Mouse (Mus musculus): ENCODE data around the gene Fbh1.
A peak's percentile ranks its signal among the peaks of the same experiment; 100 is the strongest.

Fbh1 gene

GRCm38 (mm10) chr2:11714535-11714934, 62.8 kb downstream of the Fbh1 start:
- DNase-seq, result no peak

- DNase-seq, result no peak
Observed at GRCm38 (mm10) chr2:11713021-11713420, 64.4 kb downstream of the Fbh1 start.

- no peak for DNase-seq
Observed at GRCm38 (mm10) chr2:11712483-11712990, 64.8 kb downstream of the Fbh1 start.

GRCm38 (mm10) chr2:11710101-11710500, 67.3 kb downstream of the Fbh1 start:
- DNase-seq, result peak in 1 of 2 experiments; percentile 14

- DNase-seq, result no peak
Observed at GRCm38 (mm10) chr2:11708538-11708937, 68.8 kb downstream of the Fbh1 start.

- no peak for DNase-seq
Observed at GRCm38 (mm10) chr2:11706746-11707065, 70.7 kb downstream of the Fbh1 start.

- DNase-seq, result no peak
Observed at GRCm38 (mm10) chr2:11706030-11706745, 71.2 kb downstream of the Fbh1 start.

GRCm38 (mm10) chr2:11705201-11706025, 72.0 kb downstream of the Fbh1 start, which contains the start of gene Il15ra:
TSS of gene Il15ra (plus strand) at chr2:11705290.
- DNase-seq, result peak; percentile 25 to 49

- DNase-seq, result no peak
Observed at GRCm38 (mm10) chr2:11699905-11700304, 77.5 kb downstream of the Fbh1 start.

- DNase-seq, result no peak
Observed at GRCm38 (mm10) chr2:11698994-11699393, 78.4 kb downstream of the Fbh1 start.

GRCm38 (mm10) chr2:11695867-11696266, 81.5 kb downstream of the Fbh1 start:
- no peak for DNase-seq

- no peak for DNase-seq
Observed at GRCm38 (mm10) chr2:11694104-11694503, 83.3 kb downstream of the Fbh1 start.

GRCm38 (mm10) chr2:11693352-11693751, 84.0 kb downstream of the Fbh1 start:
- no peak for DNase-seq

Measured in cerebellum, postnatal 25 days (tissue).